ENCODE assay signal across 8 mouse cellular contexts in the genomic region with DNA sequence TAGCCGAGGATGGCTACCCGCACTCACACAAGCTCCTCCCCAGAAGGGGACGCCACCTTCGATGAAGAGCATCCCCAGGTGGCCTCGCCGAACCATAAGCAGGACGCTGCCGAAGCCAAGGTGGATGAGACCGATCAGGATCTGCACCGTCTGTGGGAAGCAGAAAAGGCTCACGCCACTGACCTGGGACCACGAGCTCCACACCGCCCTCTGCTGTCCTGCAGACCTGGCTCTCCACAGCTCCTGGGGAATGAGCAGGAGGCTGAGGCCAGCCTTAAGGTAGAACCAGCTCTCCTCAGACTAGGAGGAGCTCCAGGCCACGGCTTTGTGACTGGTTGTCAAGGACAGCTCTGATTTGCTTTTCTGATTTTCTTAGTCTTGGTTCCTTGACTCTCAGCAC. TPM values are rescaled to one million over a fixed set of nuclear protein-coding genes. Genes with fewer than 3 reads are reported as not detected.
A peak's percentile ranks its signal among the peaks of the same experiment; 100 is the strongest.
DNase-seq lines count a peak whose midpoint lies in the region; ATAC-seq and TF ChIP-seq lines count a peak whose summit lies in the region.

No protein-coding gene starts in this region.

- H3K9me3 ChIP-seq in ES-Bruce4 (replicated peaks; ENCODE audit: control insufficient read depth, insufficient read depth, low read length, poor library complexity, severe bottlenecking), result no peaks in the 10 kb centered on the region
- no peaks in the 10 kb centered on the region for H3K9me3 ChIP-seq in liver, embryonic 11.5 days (ENCODE audit: control insufficient read depth, low read length)

- no peaks in the 10 kb centered on the region for H3K36me3 ChIP-seq in heart, adult 2 months (ENCODE audit: control insufficient read depth, insufficient read depth, low read length)
- H3K36me3 ChIP-seq in ES-Bruce4 (ENCODE audit: control insufficient read depth, insufficient read depth, low read length, poor library complexity, severe bottlenecking), result no peaks in the 10 kb centered on the region
- no peaks in the 10 kb centered on the region for H3K36me3 ChIP-seq in liver, embryonic 11.5 days (ENCODE audit: control insufficient read depth, insufficient read depth, low read length)

- H3K9ac ChIP-seq in heart, adult 2 months (ENCODE audit: low read depth, low read length), result no peak overlapping the region
- no peak overlapping the region for H3K9ac ChIP-seq in ES-Bruce4 (ENCODE audit: low read depth, poor library complexity, severe bottlenecking)
- no peak overlapping the region for H3K9ac ChIP-seq in liver, embryonic 11.5 days (ENCODE audit: low read depth, low read length)

- H3K4me2 ChIP-seq in liver, embryonic 11.5 days, result peak overlapping the region; percentile 39; the same call in 1 of the 2 replicates

- H3K27ac ChIP-seq in heart, adult 2 months, result no peak overlapping the region
- H3K27ac ChIP-seq in ES-Bruce4 (ENCODE audit: insufficient read depth, low read length), result no peak overlapping the region
- no peak overlapping the region for H3K27ac ChIP-seq in cortical plate, adult 2 months (ENCODE audit: insufficient read depth, low read length)
- no peak overlapping the region for H3K27ac ChIP-seq in liver, embryonic 11.5 days (ENCODE audit: low read depth, low read length)

- H3K4me1 ChIP-seq in heart, adult 2 months (ENCODE audit: control insufficient read depth, insufficient read depth, low read length), result peaks cover 1% of the 10 kb centered on the region; the same call in 1 of the 2 replicates
- H3K4me1 ChIP-seq in ES-Bruce4 (ENCODE audit: control insufficient read depth, insufficient read depth, low read length), result no peaks in the 10 kb centered on the region
- no peaks in the 10 kb centered on the region for H3K4me1 ChIP-seq in cortical plate, adult 2 months (ENCODE audit: control insufficient read depth, insufficient read depth, low read length)
- H3K4me1 ChIP-seq in liver, embryonic 11.5 days (replicated peaks; ENCODE audit: control insufficient read depth, insufficient read depth, low read length), result no peaks in the 10 kb centered on the region

- DNase-seq in heart, adult 2 months, result peak; percentile 26 to 68
- no peak for DNase-seq in heart, postnatal 25 days (ENCODE audit: low spot score)
- DNase-seq in heart, postnatal 4 days, result peak; percentile 60
- DNase-seq in liver, embryonic 11.5 days (ENCODE audit: low spot score), result no peak
- peak; percentile 65 for DNase-seq in retina, embryonic 14.5 days (ENCODE audit: low spot score)
- no peak for DNase-seq in left cerebral cortex, adult 8-10 months (ENCODE audit: low spot score in 2 of 2)

- no peak for TF ChIP-seq EP300 in heart, adult 2 months (IDR thresholded peaks at IDR 0.05; ENCODE audit: insufficient read depth, low read depth, low read length)
- TF ChIP-seq EP300 in ES-Bruce4 (IDR thresholded peaks at IDR 0.05; ENCODE audit: insufficient read depth, low read depth, low read length), result no peak

- no peaks in the 10 kb centered on the region for H3K27me3 ChIP-seq in heart, adult 2 months (ENCODE audit: control insufficient read depth, insufficient read depth, low read length)
- no peaks in the 10 kb centered on the region for H3K27me3 ChIP-seq in ES-Bruce4 (ENCODE audit: control insufficient read depth, insufficient read depth, low read length, poor library complexity, severe bottlenecking)
- no peaks in the 10 kb centered on the region for H3K27me3 ChIP-seq in liver, embryonic 11.5 days (replicated peaks; ENCODE audit: control insufficient read depth, insufficient read depth, low read length)

- H3K79me2 ChIP-seq in heart, adult 2 months (replicated peaks; ENCODE audit: control insufficient read depth, insufficient read depth, low read length), result no peaks in the 10 kb centered on the region

- no peak for TF ChIP-seq POLR2A in heart, adult 2 months (IDR thresholded peaks at IDR 0.05; ENCODE audit: insufficient read depth, low read depth, low read length)
- TF ChIP-seq POLR2A in ES-Bruce4 (IDR thresholded peaks at IDR 0.05; ENCODE audit: insufficient read depth, low read length), result no peak
- TF ChIP-seq POLR2A in cortical plate, adult 2 months (IDR thresholded peaks at IDR 0.05; ENCODE audit: extremely low read depth, insufficient read depth, low read length), result no peak

- no peak overlapping the region for H3K4me3 ChIP-seq in heart, adult 2 months
- H3K4me3 ChIP-seq in ES-Bruce4 (ENCODE audit: low read depth, low read length), result peak overlapping the region; percentile 3; the same call in 1 of the 2 replicates
- no peak overlapping the region for H3K4me3 ChIP-seq in cortical plate, adult 2 months (ENCODE audit: insufficient read depth, low read length)
- H3K4me3 ChIP-seq in liver, embryonic 11.5 days (ENCODE audit: low read depth, low read length), result no peak overlapping the region

- intact Hi-C loops in heart, adult 2 months (cut with DNase I), result no loop called here
- intact Hi-C loops in heart, postnatal 25 days (cut with DNase I), result no loop called here

- 24% methylated on average over 14 of the region's 14 CpGs for WGBS in heart, adult 2 months
- WGBS in liver, embryonic 11.5 days, result 20% methylated on average over 14 of the region's 14 CpGs

- peak; percentile 73 for TF ChIP-seq CTCF in heart, adult 2 months (IDR thresholded peaks at IDR 0.05)
- peak; percentile 86 for TF ChIP-seq CTCF in ES-Bruce4 (IDR thresholded peaks at IDR 0.05; ENCODE audit: low read depth, low read length)
- peak; percentile 33; the same call in 1 of the 2 replicates for TF ChIP-seq CTCF in cortical plate, adult 2 months (IDR thresholded peaks at IDR 0.05; ENCODE audit: extremely low read depth, insufficient read depth, low read length)

- ATAC-seq in liver, embryonic 11.5 days (replicated peaks; ENCODE audit: low FRiP score), result no peak

RNA-seq across cellular contexts. Expression of a gene that starts 8.7 kb away (rescaled TPM):
- not detected for total RNA-seq in heart, adult 2 months (2021)
- polyA plus RNA-seq in heart, adult 2 months (2012; rRNA removed), result not detected in 2 replicates
- total RNA-seq in heart, postnatal 25 days (2021), result not detected
- not detected in 2 replicates for polyA plus RNA-seq in ES-Bruce4 (2011; ENCODE audit: insufficient read depth, insufficient read length, low read depth, missing spikeins)
- polyA plus RNA-seq in cortical plate, adult 2 months (2012; rRNA removed), result not detected in 2 replicates
- total RNA-seq in heart, postnatal 4 days (2021), result not detected
- polyA plus RNA-seq in liver, embryonic 11.5 days (2014; fragmentation: Nextera tagmentation; extraction: Ambion mirVana), result not detected in 2 replicates
- not detected for total RNA-seq in left cerebral cortex, adult 8-10 months (2022)

RNA-seq across cellular contexts. Expression of a gene that starts 9.9 kb away (rescaled TPM):
- not detected for total RNA-seq in heart, adult 2 months (2021)
- not detected in 2 replicates for polyA plus RNA-seq in heart, adult 2 months (2012; rRNA removed)
- not detected for total RNA-seq in heart, postnatal 25 days (2021)
- polyA plus RNA-seq in ES-Bruce4 (2011; ENCODE audit: insufficient read depth, insufficient read length, low read depth, missing spikeins), result not detected in 2 replicates
- polyA plus RNA-seq in cortical plate, adult 2 months (2012; rRNA removed), result not detected in 2 replicates
- not detected for total RNA-seq in heart, postnatal 4 days (2021)
- polyA plus RNA-seq in liver, embryonic 11.5 days (2014; fragmentation: Nextera tagmentation; extraction: Ambion mirVana), result not detected in 2 replicates
- total RNA-seq in left cerebral cortex, adult 8-10 months (2022), result 1 to 10 TPM in 1 of 4 experiments, not detected in 3; 1.1 TPM

RNA-seq across cellular contexts. Expression of a gene that starts 34.1 kb away (rescaled TPM):
- 1 to 10 TPM; 6.9 to 7.1 TPM for total RNA-seq in heart, adult 2 months (2021)
- polyA plus RNA-seq in heart, adult 2 months (2012; rRNA removed), result 3.0 and 3.1 TPM in 2 replicates
- total RNA-seq in heart, postnatal 25 days (2021), result 1 to 10 TPM; 5.7 to 6.2 TPM
- polyA plus RNA-seq in ES-Bruce4 (2011; ENCODE audit: insufficient read depth, insufficient read length, low read depth, missing spikeins), result 16.9 and 17.8 TPM in 2 replicates
- 5.0 and 5.5 TPM in 2 replicates for polyA plus RNA-seq in cortical plate, adult 2 months (2012; rRNA removed)
- 10 to 100 TPM; 10.6 to 11.3 TPM for total RNA-seq in heart, postnatal 4 days (2021)
- polyA plus RNA-seq in liver, embryonic 11.5 days (2014; fragmentation: Nextera tagmentation; extraction: Ambion mirVana), result 46.0 TPM in 2 replicates
- total RNA-seq in left cerebral cortex, adult 8-10 months (2022), result 1 to 10 TPM; 7.2 to 8.2 (median 7.7) TPM

RNA-seq across cellular contexts. Expression of a gene that starts 34.7 kb away (rescaled TPM):
- total RNA-seq in heart, adult 2 months (2021), result not detected
- polyA plus RNA-seq in heart, adult 2 months (2012; rRNA removed), result not detected in 2 replicates
- not detected for total RNA-seq in heart, postnatal 25 days (2021)
- not detected in 2 replicates for polyA plus RNA-seq in ES-Bruce4 (2011; ENCODE audit: insufficient read depth, insufficient read length, low read depth, missing spikeins)
- polyA plus RNA-seq in cortical plate, adult 2 months (2012; rRNA removed), result not detected in 2 replicates
- total RNA-seq in heart, postnatal 4 days (2021), result not detected
- not detected in 2 replicates for polyA plus RNA-seq in liver, embryonic 11.5 days (2014; fragmentation: Nextera tagmentation; extraction: Ambion mirVana)
- not detected for total RNA-seq in left cerebral cortex, adult 8-10 months (2022)

RNA-seq across cellular contexts. Expression of a gene that starts 46.2 kb away (rescaled TPM):
- not detected for total RNA-seq in heart, adult 2 months (2021)
- 0.09 and 0.10 TPM in 2 replicates for polyA plus RNA-seq in heart, adult 2 months (2012; rRNA removed)
- under 1 TPM in 1 of 2 experiments, not detected in 1; 0.08 TPM for total RNA-seq in heart, postnatal 25 days (2021)
- not detected in 2 replicates for polyA plus RNA-seq in ES-Bruce4 (2011; ENCODE audit: insufficient read depth, insufficient read length, low read depth, missing spikeins)
- 0.11 and 0.21 TPM in 2 replicates for polyA plus RNA-seq in cortical plate, adult 2 months (2012; rRNA removed)
- under 1 TPM; 0.09 to 0.12 TPM for total RNA-seq in heart, postnatal 4 days (2021)
- polyA plus RNA-seq in liver, embryonic 11.5 days (2014; fragmentation: Nextera tagmentation; extraction: Ambion mirVana), result not detected in 2 replicates
- under 1 TPM in 2 of 4 experiments, not detected in 2; 0.17 to 0.19 TPM for total RNA-seq in left cerebral cortex, adult 8-10 months (2022)

Comparison
In these comparisons a context has a peak if more than half of its experiments do, and no peak if none do; other contexts are left out.
1. DNase-seq: peak in heart, adult 2 months (2 of 2), heart, postnatal 4 days (single experiment) and retina, embryonic 14.5 days (single experiment); none in heart, postnatal 25 days (single experiment), liver, embryonic 11.5 days (single experiment) and left cerebral cortex, adult 8-10 months (0 of 2).
2. CTCF ChIP-seq: peak in every context shown above with its lines; median percentile 86 in ES-Bruce4; 73 in heart, adult 2 months; 33 in cortical plate, adult 2 months.